Mouse (Mus musculus) sigmoid colon, adult 10 weeks (tissue): Measurements from ENCODE around the gene Dapk1. TPM values are rescaled to one million over a fixed set of nuclear protein-coding genes. Genes with fewer than 3 reads are reported as not detected.

Experiments used
- polyA plus RNA-seq: library from polyadenylated mRNA; stranded (reverse); fragments of 350-450 nt; fragmentation: Illumina TruSeq; extraction: RNeasy Lipid Tissue Mini Kit (QIAGEN cat#74804); gene quantifications from one replicate; pipeline ENCODE4 v1.2.3, GENCODE M21; 2014; ENCODE audit warnings: low read depth, low replicate concordance

Gene Dapk1
- polyA plus RNA-seq = 13.0 TPM

DNA sequence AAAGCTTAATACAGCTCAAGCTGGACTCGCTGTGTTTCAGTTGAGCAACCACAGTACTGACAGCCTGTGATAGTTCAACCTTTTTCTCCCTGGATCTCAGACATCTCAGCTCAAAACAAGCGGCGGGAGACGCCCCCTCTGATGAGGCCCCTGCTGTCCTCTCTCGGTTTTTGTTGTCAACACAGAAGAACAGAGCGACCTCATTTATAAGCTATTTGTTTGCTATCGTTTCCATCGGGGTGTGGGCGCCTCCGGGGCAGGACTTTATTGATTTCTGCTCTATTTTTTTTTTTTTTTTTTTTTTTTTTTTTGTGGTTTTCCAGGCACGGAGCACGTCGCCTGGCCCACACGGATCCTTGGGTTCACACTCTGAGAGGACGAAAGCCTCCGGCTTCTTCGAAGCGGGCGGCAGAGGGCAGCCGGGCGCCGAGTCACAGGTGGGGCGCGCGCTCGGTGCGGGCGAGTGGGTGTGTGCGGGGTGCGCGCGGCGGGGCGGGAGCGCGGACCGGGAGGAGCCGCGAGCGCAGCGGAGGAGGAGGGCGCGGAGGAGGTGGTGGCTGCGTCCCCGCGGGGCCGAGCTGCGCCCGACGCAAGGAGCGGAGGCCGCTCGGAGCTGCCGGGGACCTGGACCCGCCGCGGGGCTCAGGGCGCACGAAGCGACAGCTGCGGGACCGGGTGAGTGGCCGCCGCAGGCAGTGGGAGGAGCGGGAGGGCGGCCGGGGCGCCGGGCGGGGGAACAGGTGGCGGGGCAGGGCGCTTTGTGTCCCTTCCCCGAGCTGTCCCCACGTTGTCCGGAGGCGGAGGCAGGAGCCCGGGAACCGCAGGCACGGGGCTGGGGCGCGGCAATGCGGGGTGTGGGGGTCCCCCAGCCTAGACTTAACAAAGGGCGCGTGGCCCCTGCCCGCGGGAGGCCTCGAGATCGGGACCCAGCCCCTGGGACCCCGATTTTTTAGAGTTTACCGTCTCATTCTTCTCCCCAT is at the start of gene Dapk1:
TSS of gene Dapk1 (plus strand) at position 512 of the 980 bp plus-strand sequence.

DNA sequence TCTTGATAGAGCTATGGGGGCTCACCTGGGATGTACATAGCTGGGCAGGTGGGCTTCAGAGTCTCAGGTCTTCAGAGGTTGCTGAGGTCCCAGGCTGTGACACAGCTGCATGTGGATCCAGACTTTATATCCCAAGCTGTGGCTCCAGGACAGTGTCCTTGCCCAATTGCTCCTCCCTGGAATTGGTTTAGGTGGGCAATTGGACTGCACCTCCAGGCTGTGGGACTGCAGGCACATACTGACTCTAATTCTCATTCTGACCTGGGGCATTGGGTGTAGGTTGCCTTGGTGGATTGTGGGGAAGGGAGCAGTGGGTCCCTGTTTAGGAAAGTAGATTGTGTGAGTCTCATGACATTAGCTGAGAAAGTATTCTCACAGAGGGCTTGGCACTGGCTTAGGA is 184.5 kb downstream of the Dapk1 start, which contains the start of gene BC051665:
TSS of gene BC051665 (minus strand) at position 101 of the 400 bp plus-strand sequence.

DNA sequence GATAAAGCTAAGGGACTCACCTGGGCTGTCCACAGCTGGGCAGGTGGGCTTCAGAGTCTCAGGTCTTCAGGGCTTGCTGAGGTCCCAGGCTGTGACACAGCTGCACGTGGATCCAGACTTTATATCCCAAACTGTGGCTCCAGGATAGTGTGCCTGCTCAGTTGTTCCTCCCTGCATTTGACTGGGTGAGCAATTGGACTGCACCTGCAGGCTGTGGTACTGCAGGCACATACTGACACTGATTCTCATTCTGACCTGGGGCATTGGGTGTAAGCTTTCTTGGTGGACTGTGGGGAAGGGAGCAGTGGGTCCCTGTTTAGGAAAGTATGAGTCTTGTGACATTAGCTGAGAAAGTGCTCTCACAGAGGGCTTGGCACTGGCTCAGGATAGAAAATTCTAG is 201.0 kb downstream of the Dapk1 start, which contains the start of gene Ctsll3:
TSS of gene Ctsll3 (minus strand) at position 101 of the 400 bp plus-strand sequence.

Other genes with a start within 250 kb of the Dapk1 start
- gene BC051665, start 184.4 kb downstream of the Dapk1 start, polyA plus RNA-seq = not detected
- not detected for gene Ctsll3, start 200.9 kb downstream of the Dapk1 start, polyA plus RNA-seq